Mouse (Mus musculus): ENCODE data around the gene A130010J15Rik.

DNA sequence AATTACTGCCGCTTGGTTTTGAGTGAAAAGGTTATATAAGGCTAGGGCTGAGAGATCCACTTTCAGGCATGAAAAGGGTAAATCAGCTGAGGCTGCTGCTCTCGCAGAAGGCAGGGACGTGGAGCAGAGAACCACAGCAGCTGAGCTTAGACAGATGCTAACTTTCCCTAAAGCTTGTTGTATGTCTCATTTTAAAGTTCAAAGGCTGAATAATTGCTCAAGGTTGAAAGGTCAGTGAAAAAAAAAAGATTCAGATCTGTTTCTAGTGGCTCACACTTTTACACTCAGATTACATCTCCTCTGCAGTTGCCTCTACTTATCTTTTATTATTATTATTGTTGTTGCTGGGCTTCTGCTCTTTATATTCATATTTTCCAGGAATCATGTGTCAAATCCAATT, 57.7 kb downstream of the A130010J15Rik start:
- TF ChIP-seq CTCF (IDR thresholded peaks at IDR 0.05; ENCODE audit: control insufficient read depth, insufficient read depth, insufficient read length) (no peak), MYOD1 (IDR thresholded peaks at IDR 0.05; ENCODE audit: control insufficient read depth, insufficient read length, low read depth) (no peak), MAX (IDR thresholded peaks at IDR 0.05) (no peak), USF1 (IDR thresholded peaks at IDR 0.05; ENCODE audit: low read depth) (no peak), MYOG (IDR thresholded peaks at IDR 0.05; ENCODE audit: control insufficient read depth, extremely low read depth, insufficient read length) (no peak), CEBPB (IDR thresholded peaks at IDR 0.05; ENCODE audit: low read depth) (no peak)

All from C2C12 (cell line).